Comparison of ENCODE assay signal across 35 mouse cellular contexts in the genomic region with DNA sequence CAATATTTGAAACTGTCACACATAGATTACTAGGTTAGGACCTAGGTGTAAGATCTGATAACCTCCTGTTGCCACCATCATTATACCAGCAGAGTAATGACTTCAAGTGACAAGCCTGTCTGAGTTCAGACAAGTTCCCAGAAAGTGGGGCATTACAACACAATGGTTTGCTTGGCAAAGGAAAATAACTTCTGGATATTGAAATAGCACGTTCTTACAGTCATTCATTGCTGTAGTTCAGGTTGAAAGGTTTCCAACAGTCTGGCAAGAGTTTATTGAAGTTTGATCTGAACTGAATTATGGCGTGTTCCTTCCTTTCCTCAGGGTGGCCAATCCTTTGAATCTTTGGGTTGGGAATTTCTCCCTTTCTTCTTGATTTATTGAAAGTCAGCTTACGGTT. TPM values are rescaled to one million over a fixed set of nuclear protein-coding genes. Genes with fewer than 3 reads are reported as not detected.
"Had no signal": no experiment of that assay in that cellular context is flagged by ENCODE, and none has a peak within 500 bp of the region (broad histone marks: within the 10 kb centered on the region; RNA-seq: fewer than 3 reads in every experiment).

No protein-coding gene starts in this region.

- H3K9ac ChIP-seq: embryonic facial prominence, embryonic 12.5 days; embryonic facial prominence, embryonic 13.5 days; embryonic facial prominence, embryonic 15.5 days; forebrain, embryonic 12.5 days; forebrain, embryonic 13.5 days; forebrain, embryonic 15.5 days; forebrain, postnatal 0 days had no signal

- H3K9me3 ChIP-seq: embryonic facial prominence, embryonic 12.5 days; embryonic facial prominence, embryonic 13.5 days; embryonic facial prominence, embryonic 15.5 days; forebrain, embryonic 10.5 days; forebrain, embryonic 13.5 days; forebrain, embryonic 15.5 days; heart, embryonic 10.5 days had no signal

- H3K27ac ChIP-seq: embryonic facial prominence, embryonic 10.5 days; embryonic facial prominence, embryonic 12.5 days; embryonic facial prominence, embryonic 13.5 days; embryonic facial prominence, embryonic 15.5 days; forebrain, embryonic 10.5 days; forebrain, embryonic 12.5 days; forebrain, embryonic 13.5 days; forebrain, embryonic 15.5 days; gastrocnemius, adult 2 months; heart, adult 2 months; heart, embryonic 10.5 days had no signal

- ATAC-seq: forebrain, embryonic 13.5 days; forebrain, embryonic 14.5 days; forebrain, embryonic 15.5 days; forebrain, embryonic 16.5 days; forebrain, postnatal 0 days had no signal

- H3K4me2 ChIP-seq: embryonic facial prominence, embryonic 12.5 days; embryonic facial prominence, embryonic 13.5 days; embryonic facial prominence, embryonic 15.5 days; forebrain, embryonic 12.5 days; forebrain, embryonic 13.5 days; forebrain, embryonic 15.5 days had no signal

- H3K27me3 ChIP-seq: embryonic facial prominence, embryonic 12.5 days; embryonic facial prominence, embryonic 13.5 days; embryonic facial prominence, embryonic 15.5 days; forebrain, embryonic 12.5 days; forebrain, embryonic 13.5 days; forebrain, embryonic 15.5 days had no signal

- DNase-seq: cerebellum, adult 8-10 months; cerebellum, adult 9-10 months; cerebellum, adult 9-11 months; cerebellum, postnatal 10 days; cerebellum, postnatal 14 days; cerebellum, postnatal 25 days; cerebellum, postnatal 36 days; embryo, embryonic 11 days; forebrain, postnatal 0 days; gastrocnemius, adult 2 months; gastrocnemius, postnatal 10 days; gastrocnemius, postnatal 14 days; gastrocnemius, postnatal 25 days; gastrocnemius, postnatal 36 days; heart, adult 11 months; heart, adult 18-20 months; heart, adult 2 months had no signal

- H3K4me1 ChIP-seq: embryonic facial prominence, embryonic 10.5 days; embryonic facial prominence, embryonic 12.5 days; embryonic facial prominence, embryonic 13.5 days; embryonic facial prominence, embryonic 15.5 days; forebrain, embryonic 10.5 days; forebrain, embryonic 12.5 days; forebrain, embryonic 13.5 days; forebrain, embryonic 15.5 days; heart, embryonic 10.5 days had no signal

- H3K36me3 ChIP-seq: embryonic facial prominence, embryonic 10.5 days; embryonic facial prominence, embryonic 12.5 days; embryonic facial prominence, embryonic 13.5 days; embryonic facial prominence, embryonic 15.5 days; forebrain, embryonic 10.5 days; forebrain, embryonic 12.5 days; forebrain, embryonic 15.5 days; heart, embryonic 10.5 days had no signal

- H3K4me3 ChIP-seq: embryonic facial prominence, embryonic 10.5 days; embryonic facial prominence, embryonic 12.5 days; embryonic facial prominence, embryonic 13.5 days; embryonic facial prominence, embryonic 15.5 days; erythroblast, embryonic 14.5 days; forebrain, embryonic 10.5 days; forebrain, embryonic 12.5 days; forebrain, embryonic 13.5 days; forebrain, embryonic 15.5 days; gastrocnemius, adult 2 months; heart, adult 2 months; heart, embryonic 10.5 days had no signal

RNA-seq across cellular contexts. Expression of a gene that starts 57.8 kb away (rescaled TPM):
- total RNA-seq: common myeloid progenitor, adult 5-6 weeks; gastrocnemius, adult 18-20 months; gastrocnemius, adult 2 months; gastrocnemius, adult 8-10 months; gastrocnemius, postnatal 10 days; gastrocnemius, postnatal 14 days; gastrocnemius, postnatal 25 days; gastrocnemius, postnatal 36 days; granulocyte monocyte progenitor cell, adult 5-6 weeks; heart, adult 2 months; heart, adult 8-10 months had no signal
- polyA plus RNA-seq: cortical plate, adult 2 months; embryonic facial prominence, embryonic 13.5 days; embryonic facial prominence, embryonic 15.5 days; erythroblast, embryonic 14.5 days; forebrain, embryonic 13.5 days; forebrain, embryonic 15.5 days; forebrain, embryonic 16.5 days; heart, adult 2 months had no signal
